Mouse (Mus musculus): ENCODE data around the gene Wiz. TPM values are rescaled to one million over a fixed set of nuclear protein-coding genes. Genes with fewer than 3 reads are reported as not detected.

Gene Wiz
- total RNA-seq, 2 experiments from 2014 or later, result 42.5 to 49.1 TPM

DNA sequence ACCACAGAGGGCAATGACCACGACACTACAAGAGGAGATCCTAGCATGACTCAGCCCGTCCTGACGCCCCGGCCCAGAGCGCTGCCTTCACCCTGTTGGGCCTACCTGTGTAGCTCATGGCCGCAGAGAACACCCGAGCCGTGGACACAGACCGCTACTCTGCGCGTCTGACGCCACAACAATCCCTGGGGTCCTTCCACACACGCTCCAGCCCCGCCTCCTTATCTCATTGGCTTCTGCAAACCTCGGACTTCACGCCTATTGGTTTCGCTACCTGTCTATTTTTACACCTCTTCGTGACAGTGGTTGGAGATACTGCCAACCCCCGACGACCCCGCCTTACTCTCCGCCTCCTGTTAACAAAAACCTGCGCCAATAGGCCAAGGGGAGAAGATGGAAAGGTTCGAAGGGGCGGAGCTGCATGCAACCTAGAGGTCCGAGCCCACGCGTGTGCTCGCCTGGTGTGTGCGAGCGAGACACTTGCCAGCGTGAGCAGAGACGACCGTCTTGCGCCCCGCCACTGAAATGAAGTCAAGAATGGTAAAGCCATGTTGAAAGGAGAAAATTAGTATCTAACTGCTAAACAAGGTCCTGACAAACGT, 38.8 kb downstream of the Wiz start, which contains the start of gene Akap8l:
TSS of gene Akap8l (minus strand) at position 226 of the 602 bp plus-strand sequence.
- DNase-seq (ENCODE audit: low spot score in 2 of 2), result peak; percentile 86 to 91

GRCm38 (mm10) chr17:32349851-32350381, 39.3 kb downstream of the Wiz start:
- DNase-seq (ENCODE audit: low spot score in 2 of 2), result no peak

- DNase-seq (ENCODE audit: low spot score in 2 of 2), result no peak
Observed at GRCm38 (mm10) chr17:32349037-32349732, 40.1 kb downstream of the Wiz start.

DNA sequence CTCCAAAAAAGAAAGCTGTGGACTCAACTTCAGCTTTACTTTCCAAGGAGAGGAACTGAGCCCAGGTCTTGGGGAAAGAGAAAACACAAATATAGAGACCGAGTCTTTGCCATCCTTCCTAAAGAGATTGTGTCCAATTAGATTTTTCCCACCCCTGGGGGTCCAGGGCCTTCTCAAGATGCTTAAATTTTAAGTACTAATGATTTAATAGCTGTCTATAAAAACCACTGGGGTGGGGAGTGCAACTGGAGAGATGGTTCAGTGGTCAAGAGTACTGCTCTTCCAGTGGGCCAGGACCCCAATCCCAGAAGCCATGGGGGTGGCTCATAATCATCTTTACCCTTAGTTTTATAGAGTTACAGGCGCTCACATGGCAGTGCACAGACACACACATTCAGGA, 40.8 kb downstream of the Wiz start:
- DNase-seq (ENCODE audit: low spot score in 2 of 2), result no peak

- no peak for DNase-seq (ENCODE audit: low spot score in 2 of 2)
Observed at GRCm38 (mm10) chr17:32341102-32341501, 48.1 kb downstream of the Wiz start.

DNA sequence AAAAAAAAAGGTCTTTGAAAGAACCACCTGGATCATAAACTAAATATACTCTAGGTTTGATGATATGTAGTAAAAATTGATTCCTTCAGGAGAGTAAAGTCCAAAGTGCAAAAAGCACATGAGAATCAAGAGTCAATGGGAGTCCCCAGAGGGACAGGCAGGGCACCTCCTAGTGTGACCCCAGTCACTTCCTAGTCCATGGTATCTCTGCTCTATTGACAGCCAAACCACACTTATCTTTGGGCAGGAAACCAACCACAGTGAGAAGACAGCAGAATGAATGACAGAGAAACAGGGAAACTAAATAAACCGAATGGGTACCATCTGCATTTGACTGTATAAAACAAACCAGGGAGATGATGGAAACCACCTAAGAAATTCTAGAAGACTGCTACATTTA, 49.1 kb downstream of the Wiz start:
- DNase-seq (ENCODE audit: low spot score in 2 of 2), result no peak

- DNase-seq (ENCODE audit: low spot score in 2 of 2), result no peak
Observed at GRCm38 (mm10) chr17:32335869-32336268, 53.4 kb downstream of the Wiz start.

DNA sequence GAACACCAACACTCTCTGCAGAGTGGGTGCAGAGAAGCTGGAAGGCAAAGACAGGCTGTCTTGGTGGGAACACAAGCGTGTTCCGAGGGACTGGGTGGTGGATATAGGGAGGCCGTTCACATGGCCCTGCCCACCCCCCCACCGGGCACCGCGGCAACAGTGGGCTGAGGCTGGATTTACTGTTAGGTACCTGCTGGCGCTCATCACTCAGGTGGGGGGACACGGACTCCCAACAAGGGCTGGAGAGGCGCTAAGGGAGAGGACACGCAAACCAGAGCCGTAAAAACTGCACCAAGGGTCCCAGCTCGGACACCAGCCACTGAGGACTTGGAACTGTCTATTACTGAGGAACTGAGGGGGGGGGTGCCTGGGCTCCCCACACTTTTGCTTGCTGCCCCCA, 54.3 kb downstream of the Wiz start:
- no peak for DNase-seq (ENCODE audit: low spot score in 2 of 2)

GRCm38 (mm10) chr17:32333675-32334303, 55.5 kb downstream of the Wiz start:
- DNase-seq (ENCODE audit: low spot score in 2 of 2), result no peak

- DNase-seq (ENCODE audit: low spot score in 2 of 2), result no peak
Observed at GRCm38 (mm10) chr17:32327501-32327900, 61.7 kb downstream of the Wiz start.

GRCm38 (mm10) chr17:32322809-32323208, 66.4 kb downstream of the Wiz start:
- no peak for DNase-seq (ENCODE audit: low spot score in 2 of 2)

- DNase-seq (ENCODE audit: low spot score in 2 of 2), result no peak
Observed at GRCm38 (mm10) chr17:32321836-32322235, 67.4 kb downstream of the Wiz start.

- no peak for DNase-seq (ENCODE audit: low spot score in 2 of 2)
Observed at GRCm38 (mm10) chr17:32321390-32321734, 67.9 kb downstream of the Wiz start.

DNA sequence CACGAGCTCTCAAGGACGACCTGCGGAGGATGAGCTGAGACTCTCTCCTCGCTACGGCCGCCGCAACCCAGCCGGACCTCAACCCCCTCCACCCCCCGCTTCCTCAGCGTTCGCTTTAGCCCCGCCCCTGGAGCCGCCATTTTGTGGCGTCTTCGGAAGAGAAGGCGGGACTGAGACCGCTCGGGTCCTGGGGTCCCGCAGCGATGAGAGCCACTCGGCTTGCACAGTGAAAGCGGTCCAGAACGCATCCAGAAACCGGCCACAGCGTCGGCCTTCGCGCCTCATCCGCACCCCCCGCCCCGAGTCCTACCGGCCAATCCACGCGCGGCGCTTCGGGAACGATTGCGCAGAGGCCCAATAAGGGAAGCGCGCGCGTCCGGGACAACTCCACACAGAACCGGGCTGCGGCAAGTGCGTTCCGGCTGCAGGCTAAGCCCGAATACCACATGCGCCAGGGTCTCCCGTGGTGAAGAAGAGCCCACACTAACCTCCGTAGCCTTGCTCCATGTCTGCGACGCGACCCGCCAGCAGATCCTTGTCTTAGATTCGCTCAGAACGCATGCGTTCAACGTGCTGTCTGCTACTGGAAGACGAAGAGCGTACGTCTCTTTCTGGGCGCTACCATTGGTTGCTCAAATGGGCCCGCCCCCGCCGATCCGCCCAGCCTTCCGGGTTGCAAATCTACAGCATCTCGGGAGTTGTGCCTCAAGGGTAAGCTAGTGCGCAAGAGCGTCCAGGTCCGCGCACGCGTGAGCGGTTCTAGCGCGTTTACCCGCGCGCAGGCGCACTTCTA, 68.4 kb downstream of the Wiz start, which contains the start of gene Akap8:
TSS of gene Akap8 (minus strand) at position 642 of the 793 bp plus-strand sequence.
- peak; percentile 90 to 92 for DNase-seq (ENCODE audit: low spot score in 2 of 2)

GRCm38 (mm10) chr17:32319950-32320349, 69.3 kb downstream of the Wiz start:
- DNase-seq (ENCODE audit: low spot score in 2 of 2), result no peak

DNA sequence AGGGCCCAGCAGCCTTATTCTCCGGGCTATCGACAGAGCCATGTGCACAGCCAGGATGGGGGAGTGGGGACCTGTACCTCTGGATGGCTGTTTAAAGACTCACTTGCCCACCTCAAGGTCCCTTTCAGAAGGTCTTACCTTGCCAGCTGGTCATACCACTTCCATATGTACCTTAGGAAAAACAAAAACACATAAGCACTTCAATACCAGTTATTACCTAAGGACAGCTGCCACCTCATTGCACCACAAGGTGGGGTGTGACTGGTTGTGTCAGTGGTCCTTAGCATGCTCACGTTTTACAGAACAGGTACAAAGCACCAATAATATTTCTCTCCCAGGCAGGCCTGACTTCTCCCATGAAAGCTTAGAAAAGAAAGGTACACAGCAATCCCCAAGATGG, 71.5 kb downstream of the Wiz start:
- no peak for DNase-seq (ENCODE audit: low spot score in 2 of 2)

- no peak for DNase-seq (ENCODE audit: low spot score in 2 of 2)
Observed at GRCm38 (mm10) chr17:32317032-32317431, 72.2 kb downstream of the Wiz start.

DNA sequence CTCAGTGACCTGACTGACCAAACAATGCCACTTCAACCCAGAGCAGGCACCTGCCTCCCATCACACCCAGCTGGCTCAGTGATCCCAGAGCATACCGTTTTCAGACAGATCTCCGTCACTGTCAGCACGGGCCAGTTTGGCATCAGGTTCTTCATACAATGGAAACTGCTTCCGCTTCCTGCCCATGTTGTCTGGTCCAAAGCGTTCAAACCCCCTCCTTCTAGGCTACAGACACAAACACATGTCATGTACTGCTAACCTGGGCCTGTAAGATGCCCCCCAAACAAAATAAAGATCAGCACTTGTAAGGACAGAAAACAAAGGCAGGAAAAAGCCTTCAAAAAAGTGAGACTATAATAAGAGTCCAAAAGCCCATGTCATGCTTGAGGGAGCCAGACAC, 73.7 kb downstream of the Wiz start:
- no peak for DNase-seq (ENCODE audit: low spot score in 2 of 2)

DNA sequence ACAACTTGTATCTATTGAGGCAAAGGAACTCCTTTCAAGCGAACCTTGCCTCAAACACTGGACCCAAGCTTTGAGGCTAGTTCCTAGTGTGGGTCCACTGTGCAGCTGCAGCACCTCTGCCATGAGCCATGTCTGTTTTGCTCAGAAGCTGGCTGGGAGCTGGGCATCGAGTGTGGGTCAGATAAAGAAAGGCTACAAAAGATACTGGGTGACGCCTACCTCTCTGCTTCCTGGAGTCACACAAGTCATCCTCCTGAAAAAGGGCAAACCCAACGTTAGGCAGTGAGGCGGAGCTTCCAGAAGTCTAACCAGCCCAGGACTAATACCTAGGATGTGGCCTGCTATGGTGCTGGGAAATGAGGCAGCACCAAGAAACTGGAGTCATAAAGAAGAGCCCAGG, 75.3 kb downstream of the Wiz start:
- no peak for DNase-seq (ENCODE audit: low spot score in 2 of 2)

- no peak for DNase-seq (ENCODE audit: low spot score in 2 of 2)
Observed at GRCm38 (mm10) chr17:32312801-32313200, 76.4 kb downstream of the Wiz start.

- no peak for DNase-seq (ENCODE audit: low spot score in 2 of 2)
Observed at GRCm38 (mm10) chr17:32307963-32308362, 81.3 kb downstream of the Wiz start.
